Mouse (Mus musculus): Measurements from ENCODE around the gene Psmb3.

Psmb3 gene

DNA sequence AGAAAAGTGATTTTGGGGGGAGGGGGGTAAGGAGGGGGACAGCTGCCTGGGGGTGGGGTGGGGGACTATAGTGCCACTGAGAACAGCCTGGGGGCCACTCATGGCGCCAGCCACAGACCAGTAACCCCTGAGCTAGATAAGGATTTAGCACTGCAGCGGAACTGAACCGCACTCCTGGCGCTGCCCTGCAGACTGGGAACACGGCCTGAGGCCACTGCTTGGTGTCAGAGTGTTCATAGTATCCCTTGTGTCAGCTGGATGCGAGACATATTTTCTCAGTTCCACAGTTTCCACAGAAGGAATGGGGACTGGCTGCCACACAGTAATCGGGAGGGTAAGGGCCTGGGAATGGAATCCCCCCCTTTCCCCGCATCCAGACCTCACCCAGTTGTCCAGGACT, 12.8 kb downstream of the Psmb3 start:
- WGBS, result 75% methylated on average over 8 of the region's 8 CpGs

DNA sequence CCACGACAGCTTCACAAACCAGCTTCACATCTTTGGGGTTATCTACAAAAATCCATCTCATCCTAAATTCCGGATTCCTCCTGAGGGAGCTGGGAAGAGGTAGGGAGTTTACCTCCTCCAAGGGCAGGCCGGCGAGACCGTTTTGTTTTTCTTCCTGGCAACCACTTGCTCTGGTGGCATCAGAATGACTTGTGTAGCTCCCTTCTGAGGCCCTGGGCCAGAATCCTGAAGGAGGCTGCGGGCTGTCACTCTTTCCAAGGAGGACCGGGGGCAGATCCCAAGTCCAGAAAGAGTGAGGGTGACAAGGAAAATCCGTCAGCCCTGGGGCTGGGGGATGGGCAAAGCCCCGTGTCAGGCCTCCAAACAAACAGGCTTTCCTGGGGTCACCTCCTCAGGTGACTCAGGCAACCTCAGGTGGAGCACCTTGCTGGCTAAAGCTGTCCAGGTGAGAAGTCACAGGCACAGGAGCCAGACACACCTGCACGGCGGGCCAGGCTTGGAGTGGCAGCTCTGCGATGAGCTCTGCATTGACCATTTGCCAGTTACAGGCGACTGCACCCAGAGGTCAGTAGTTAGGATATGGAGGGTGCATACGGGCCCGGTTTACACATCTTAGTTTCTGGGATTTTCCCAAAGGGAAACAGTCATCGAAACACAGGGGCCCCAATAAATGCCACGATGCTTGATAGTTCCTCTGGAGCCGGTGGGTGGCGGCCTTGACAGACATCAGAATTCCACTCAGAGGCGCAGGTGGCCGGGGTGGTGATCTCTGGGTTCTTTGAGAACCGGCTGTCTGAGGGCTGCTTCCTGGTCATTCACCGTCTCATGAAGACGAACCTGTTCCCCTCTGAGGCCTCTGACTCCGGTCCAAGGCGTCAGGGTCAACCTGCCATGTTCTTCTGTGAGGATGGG, 14.4 kb downstream of the Psmb3 start:
- 86% methylated on average over 26 of the region's 26 CpGs for WGBS

DNA sequence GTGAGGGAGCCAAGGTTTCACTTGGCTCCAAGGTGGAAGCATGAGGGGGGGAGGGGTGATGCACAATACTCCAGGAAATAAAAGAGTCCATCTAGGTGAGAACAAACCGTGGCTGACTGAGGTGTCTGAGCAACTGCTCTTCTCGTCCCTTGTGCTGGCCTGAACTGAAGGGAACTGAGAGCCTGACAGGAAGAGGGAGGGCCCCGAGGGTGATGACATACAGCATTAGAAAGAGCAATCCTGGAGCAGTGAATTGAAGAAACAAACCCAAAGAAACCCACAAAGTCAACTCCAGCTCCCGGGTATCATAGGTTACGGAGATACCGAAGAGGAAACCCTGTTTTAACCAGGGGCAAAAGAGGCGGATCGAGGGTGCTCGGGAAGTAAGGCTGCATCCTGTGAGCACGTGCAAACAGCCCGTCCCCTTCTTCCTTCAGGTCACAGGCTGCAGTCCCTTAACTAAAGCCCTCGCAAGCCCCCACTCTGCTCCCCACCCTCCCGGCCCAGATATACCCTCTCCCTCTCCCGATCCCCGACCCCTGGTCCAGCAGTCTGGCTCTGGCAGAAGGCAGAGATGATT, 15.2 kb downstream of the Psmb3 start:
- WGBS, result 74% methylated on average over 15 of the region's 15 CpGs

DNA sequence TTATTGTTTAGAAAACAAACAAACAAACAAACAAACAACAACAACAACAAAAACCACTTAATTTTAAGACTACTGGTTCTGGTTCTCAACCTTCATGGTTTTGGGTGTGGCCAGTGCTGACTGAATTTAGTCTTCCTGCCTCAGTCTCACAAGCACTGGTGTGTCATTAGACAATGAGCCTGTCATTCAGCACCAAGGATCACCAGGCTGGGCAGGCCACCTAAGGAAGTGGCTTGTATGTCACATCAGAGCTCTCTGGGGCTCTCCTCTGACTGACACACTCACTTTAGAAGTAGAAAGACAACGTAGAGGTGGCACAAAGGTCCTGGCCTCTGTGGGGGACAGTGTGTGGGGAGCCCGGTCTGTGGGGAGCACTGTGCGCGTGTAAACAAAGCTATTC, 15.8 kb downstream of the Psmb3 start:
- WGBS, result 84% methylated on average over 4 of the region's 4 CpGs

DNA sequence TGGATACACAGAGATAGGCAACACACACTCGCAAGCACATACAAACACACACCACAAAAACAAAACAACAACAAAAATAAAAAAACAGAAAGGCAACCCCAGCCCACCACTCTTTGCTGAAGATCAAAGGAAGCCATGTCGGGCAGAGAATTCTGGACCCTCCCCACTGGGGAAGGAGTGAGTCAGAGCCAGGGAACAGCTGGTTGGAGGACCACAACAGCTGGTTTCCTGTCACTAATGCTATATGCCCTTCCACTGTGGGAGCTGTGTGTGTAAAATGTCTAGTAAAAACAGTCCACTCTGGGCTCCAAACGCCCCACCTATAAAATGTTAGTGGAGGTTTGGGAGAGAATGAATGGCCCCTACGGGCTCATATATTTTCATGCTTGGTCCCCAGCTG, 18.1 kb downstream of the Psmb3 start:
- WGBS, result 92% methylated on average over 4 of the region's 4 CpGs

DNA sequence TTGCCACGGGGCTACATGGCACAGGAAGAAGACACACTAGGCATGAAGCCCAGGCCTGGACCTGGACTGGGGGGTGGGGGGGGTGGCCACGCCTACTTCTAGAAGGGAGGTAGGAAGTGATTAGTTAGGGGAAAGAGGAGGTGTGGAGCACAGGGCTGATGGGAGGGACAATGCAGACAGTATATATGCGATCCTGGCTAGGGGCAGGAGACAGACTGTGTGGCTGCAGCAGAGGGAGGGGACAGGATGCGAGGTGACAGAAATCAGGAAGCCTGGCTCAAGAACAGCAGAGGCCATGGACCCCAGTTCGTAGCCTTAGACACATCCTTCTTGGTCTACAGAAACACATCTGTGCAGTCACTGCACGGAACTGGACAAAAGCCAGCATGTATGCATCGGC, 20.5 kb downstream of the Psmb3 start:
- WGBS, result 71% methylated on average over 7 of the region's 7 CpGs

DNA sequence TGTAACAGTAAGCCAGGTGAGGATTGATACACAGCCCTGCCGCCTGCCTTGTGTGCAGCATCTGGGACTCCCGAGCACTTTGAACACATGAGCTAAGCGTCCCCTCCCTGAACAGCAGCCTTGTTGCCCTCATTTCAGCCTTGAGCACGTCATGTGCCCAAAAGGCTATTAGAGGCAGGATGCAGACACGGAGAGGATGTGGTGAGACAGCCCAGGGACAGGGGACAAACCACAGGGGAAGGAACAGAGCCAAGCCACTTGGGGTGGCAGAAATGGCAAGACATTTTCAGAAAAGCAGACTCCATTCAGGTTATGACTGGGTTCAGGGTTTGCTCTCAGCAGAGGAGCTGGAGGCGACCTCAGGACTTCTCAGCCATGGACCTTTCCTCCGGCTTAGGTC, 25.1 kb downstream of the Psmb3 start:
- 75% methylated on average over 7 of the region's 7 CpGs for WGBS

DNA sequence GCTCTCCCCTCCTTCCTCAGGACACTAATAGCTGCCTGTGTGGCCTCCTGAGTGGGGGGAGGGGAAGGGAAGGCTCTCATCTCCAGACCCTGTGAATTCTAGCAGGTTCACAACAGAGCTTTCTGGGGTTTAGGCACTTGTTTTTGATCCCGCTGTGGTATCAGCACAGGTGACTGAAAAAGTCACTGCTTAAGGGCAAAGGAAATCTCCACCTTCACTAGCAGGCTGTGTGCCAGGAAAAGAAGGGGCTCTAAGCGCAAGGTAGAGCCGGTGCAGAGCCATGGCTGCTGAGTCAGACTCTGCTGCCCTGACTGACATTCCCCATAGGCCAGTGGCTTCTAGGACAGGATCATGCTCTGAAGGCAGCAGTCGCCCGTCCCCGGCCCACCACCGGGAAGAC, 25.5 kb downstream of the Psmb3 start:
- WGBS, result 78% methylated on average over 7 of the region's 7 CpGs

DNA sequence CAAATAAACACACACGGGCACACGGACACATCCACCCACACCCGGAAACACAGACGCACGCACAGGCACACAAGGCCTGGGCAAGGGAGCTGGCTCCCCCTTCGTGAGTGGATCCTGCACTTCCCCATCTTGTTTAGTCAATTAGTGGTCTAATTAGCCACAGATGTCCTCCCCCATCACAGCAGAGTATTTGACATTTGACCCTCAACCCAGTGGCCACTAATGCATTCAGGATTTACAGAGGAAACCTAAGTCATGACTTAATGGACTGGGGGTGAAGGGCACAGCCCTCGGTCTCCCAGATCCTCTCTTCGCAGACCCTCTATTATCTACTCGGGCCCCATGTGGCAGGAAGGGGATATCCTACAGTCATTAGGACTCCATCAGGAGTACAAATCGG, 30.5 kb downstream of the Psmb3 start:
- WGBS, result 35% methylated on average over 10 of the region's 10 CpGs

DNA sequence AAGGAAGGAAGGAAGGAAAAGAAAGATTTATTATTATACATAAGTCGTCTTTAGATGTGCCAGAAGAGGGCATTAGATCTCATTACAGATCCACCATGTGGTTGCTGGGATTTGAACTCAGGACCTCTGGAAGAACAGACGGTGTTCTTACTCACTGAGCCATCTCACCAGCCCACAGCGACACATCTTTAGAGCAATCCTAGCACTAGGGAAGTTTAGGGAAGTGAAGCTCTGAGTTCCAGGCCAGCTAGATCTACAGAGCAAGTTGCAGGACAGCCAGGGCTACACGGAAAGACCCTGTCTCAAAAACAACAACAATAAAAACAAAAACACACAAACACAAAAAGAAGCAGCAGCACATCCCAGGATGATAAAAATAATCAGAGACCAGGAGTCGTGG, 31.6 kb downstream of the Psmb3 start:
- WGBS, result 75% methylated on average over 5 of the region's 5 CpGs

DNA sequence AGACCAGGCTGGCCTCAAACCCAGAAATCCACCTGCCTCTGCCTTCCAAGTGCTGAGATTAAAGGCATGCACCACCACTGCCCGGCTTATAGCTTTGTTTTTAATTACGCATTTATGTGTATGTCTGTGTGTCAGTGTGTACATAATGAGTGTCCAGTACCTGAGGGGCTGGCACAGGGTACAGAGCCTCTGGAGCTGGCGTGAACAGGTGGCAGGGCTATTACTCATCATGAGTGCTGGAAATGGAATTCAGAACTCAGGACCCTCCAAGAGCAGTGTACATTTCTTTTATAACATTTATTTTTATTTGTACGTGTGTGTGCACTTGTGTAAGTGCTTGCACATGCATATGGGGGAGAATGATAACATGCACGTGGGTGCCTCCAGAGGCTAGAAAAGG, 33.4 kb downstream of the Psmb3 start:
- WGBS, result 78% methylated on average over 5 of the region's 5 CpGs

DNA sequence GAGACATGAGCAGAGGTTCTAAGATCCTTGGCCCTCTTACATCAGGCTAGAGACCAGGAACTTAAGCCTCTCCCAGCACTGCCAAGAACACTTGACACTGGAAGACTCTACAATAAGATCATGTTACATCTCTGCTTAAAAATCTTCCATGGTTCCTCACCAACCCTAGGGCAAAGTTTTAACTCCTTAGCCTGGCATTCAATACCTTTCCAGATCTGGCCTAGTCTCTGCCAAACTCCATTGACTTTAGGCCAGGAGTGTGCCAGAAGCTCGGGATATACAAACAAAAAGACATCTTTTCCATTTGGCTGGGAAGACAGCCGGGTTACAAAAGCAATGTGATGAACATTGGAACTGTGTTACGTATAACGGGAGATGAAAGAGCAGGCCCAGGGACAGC, 34.4 kb downstream of the Psmb3 start:
- 44% methylated on average over 4 of the region's 4 CpGs for WGBS

DNA sequence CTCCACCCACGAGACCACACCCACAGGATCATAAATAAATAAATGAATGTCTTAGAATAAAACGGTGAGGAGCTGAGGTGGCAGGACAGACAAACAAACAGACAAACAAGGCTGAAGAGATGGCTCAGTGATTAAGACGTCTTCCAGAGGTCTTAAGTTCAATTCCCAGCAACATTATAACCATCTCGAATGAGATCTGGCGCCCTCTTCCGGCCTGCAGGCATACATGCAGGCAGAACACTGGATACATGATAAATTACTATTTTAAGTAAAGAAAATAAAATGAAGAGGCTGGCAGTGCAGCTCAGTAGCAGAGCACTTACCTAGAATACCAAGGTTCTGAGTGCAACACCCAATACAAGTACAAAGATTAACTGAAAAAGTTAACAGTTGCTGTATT, 35.5 kb downstream of the Psmb3 start:
- 68% methylated on average over 6 of the region's 6 CpGs for WGBS

DNA sequence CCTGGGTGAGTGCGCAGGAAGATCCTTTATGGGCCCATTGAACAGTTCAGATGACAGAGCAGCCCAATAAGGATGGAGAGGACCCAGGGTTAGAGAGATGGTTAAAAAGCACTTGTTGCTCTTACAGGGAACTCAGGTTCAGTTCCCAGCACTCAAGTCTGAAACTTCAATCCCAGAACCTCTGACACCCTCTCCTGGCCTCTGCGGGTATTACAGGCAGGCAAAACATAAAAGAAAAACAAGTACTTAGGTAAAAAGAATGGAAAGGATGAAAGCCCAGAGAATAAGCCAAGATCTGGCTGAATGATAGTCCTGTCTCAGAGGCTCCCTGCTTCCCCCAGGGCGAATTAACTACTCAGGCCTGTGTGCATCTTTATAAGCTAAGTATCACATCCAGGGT, 36.0 kb downstream of the Psmb3 start:
- 90% methylated on average over 3 of the region's 3 CpGs for WGBS

DNA sequence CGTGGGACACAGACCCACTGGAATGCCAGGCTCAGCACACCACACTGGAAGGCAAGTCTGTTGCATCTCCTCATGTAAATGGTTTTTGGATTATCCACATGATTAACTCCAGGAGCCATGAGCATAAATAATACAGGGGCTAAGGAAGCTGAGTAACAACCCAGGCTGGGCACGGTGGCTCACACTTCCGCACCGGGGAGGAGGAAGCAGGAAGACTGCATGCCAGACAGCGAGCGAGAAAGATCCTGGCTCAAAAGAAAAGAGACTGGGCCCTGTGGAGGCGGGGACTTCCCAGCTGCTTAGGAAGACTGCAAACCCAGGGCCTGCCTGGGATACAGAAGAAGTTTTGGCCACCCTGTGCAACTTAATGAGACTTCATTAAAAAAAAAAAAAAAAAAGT, 37.0 kb downstream of the Psmb3 start:
- 19% methylated on average over 7 of the region's 7 CpGs for WGBS

DNA sequence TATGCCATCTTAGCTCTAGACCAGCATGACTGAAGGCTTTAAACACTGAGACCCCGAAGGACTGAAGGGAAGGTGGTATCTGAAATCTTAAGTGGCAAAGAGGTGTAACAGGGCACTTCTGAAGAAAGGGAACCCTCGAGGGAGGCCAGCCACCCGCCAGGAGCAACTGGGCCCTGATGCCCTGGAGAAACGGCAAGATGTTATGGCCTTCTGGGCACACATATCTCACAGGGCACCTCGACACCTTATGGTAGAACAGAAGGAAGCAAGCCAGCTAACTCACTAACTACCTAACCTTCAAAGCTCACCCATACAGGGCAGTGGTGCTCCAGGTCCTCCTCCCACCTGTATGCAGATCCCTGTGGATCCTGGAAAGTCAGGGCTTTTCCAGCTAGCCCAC, 39.0 kb downstream of the Psmb3 start:
- 89% methylated on average over 5 of the region's 5 CpGs for WGBS

DNA sequence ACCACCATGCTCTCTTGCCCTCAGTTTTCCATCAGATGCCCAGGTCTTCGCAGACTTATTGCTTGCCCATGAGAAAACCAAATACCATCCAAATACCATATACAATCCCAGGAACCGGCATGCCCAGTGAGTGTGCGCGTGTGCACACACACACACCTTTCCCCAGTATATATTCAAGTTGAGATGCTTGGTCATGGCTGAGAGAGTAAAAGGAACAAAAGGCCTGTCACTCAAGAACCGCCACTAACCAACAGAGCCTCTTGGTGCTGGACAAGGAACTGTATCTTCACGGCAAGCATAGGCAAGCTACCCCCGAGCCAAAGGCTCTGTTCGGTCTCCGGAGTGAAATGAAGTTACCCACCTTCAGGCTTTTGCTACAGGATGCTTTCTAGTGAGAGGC, 39.4 kb downstream of the Psmb3 start:
- 70% methylated on average over 9 of the region's 9 CpGs for WGBS

DNA sequence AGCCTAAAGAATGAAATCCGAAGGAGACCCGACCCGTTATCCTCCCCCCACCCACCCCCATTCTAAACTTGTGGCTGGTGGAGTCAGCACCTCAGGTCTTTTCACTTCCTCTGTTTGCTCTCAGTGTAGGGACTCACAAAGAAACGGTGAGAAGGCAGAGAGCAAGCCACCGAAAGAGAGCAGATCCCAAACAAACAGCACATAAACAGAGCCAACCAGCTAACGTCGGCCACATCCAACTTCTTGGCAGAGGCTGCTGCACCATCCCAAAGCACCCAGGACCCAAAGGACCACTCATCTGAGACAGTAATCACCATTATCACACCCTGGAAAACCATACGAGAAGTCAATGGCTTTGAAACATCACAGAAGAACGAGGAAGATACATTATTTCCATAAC, 40.2 kb downstream of the Psmb3 start:
- 6% methylated on average over 9 of the region's 9 CpGs for WGBS

DNA sequence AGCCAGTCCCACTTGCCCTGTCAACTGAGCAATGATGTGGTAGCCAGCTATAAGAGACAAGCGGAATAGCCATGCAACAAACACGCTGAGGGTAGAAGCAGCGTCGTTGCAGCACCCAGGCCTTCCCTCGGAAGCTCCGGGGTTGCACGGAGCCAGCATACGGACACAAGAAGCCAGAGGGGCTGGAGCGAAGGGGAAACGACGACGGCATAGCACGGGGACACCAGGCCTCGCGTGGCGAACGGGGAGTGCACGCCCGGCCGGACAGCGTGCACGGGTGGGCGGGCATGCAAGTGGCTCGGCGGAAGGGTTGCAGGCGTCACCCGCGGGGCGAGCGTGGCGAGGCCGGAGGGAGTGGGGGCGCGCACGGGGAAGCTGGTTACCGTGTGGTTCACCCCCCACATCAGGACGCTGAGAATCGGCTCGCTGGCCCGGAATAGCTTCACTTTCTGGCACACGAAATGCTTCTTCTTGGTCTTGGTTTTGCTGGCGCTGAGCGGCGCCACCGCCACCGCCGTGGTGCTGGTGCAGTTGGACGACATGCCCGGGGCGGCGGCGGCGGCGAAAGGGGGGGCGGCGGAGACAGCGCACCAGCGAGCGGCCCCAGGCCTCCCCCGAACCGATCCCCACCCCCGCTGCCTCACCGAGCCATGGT, 41.0 kb downstream of the Psmb3 start, which contains the start of gene Pip4k2b:
Pip4k2b (minus strand) TSS at position 642 of the 655 bp plus-strand sequence.
- WGBS, result under 1% methylated on average over 63 of the region's 63 CpGs

DNA sequence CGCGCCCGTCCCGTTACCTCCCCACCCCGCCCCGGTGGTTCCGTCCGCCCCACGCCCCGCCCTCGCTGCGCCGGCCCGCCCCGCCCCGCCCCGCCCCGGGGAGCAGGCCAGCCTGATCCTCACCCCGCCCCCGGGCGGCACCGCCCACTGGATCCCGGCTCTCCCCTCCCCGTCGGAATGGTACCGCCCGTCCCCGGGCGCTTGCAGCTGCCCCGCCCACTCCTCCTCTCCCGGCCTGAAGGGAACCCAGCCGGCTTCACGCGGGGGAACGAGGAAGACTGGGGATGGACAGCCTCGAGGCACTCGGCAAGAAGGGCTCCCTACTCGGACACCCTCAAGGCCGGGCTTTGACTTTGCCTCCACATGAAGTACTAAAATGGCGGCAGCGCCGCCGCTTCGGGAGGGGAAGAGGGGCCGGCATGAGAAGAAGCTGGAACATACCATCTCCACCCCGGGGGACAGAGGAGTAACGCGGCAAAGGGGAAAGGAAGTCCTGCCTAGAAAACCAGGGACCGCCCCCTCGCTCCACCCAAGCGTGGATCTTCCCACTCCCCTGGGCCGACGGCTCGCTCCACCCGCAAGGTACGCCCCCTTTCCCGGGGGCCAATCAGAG, 41.6 kb downstream of the Psmb3 start:
- under 1% methylated on average over 57 of the region's 57 CpGs for WGBS

DNA sequence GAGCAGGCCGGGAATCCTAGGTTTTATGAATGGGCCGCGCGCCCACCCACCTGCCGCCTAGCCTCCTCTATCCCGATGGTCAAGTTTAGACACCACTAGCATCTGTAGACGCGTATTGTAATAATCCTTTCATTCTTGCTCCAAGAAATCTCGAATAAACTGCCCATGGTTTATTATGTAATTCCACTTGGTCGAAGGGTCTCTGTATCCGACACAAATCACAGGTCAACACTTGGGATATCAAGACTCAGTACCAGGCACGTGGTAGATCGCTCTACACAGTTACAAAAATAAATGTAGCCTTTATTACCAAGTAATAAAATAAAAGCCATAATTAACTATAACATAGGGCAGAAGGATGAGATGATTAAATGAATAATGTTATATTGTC, 42.1 kb downstream of the Psmb3 start:
- WGBS, result 5% methylated on average over 13 of the region's 13 CpGs

DNA sequence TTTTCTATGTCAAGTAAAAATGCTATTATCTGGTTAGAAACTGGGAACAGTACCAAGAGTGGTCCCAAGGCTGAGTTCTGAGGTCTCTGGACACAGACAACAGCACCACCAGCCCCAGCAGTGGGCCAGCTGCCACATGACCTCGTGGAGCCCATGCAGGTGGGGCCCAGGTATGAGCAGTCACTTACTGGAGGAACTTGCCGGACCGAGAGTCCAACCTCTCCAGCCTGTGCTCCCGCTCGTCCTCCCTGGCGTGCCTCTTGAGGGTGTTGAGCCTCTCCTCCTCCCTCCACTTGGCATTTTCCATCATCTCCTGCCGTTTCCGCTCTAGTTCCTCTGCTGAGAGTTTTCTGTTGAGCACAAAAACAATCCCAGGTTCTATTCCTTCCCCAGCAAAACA, 44.6 kb downstream of the Psmb3 start:
- WGBS, result 81% methylated on average over 8 of the region's 8 CpGs

DNA sequence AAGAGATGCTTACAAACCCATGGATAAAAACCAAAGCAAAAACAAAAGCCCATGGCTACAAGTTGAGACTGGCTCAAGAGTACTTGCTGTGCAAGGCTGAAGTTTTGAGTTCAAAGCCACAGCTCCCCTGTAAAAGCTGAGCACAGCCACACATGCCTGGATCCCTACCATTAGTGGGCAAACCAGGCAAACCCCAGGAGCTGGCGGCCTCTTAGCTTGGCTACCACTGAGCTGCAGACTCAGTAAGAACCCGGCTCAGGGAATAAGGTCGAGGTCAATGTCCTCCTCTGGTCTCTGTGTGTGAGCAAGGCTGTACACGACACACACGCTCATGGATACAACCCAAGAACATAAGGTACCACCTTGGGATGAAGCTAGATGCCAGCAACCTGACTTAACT, 45.3 kb downstream of the Psmb3 start:
- whole genome bisulfite sequencing, result 82% methylated on average over 5 of the region's 5 CpGs

All from cerebral cortex, adult 2 months (tissue).